Mouse (Mus musculus): ENCODE measurements at regions not wholly inside any gene's neighbourhood (a gene's known extent, or its start where the extent isn't known, plus 50 kb on each side); places are given as distances from the start of the nearest gene placed in this dataset.

DNA sequence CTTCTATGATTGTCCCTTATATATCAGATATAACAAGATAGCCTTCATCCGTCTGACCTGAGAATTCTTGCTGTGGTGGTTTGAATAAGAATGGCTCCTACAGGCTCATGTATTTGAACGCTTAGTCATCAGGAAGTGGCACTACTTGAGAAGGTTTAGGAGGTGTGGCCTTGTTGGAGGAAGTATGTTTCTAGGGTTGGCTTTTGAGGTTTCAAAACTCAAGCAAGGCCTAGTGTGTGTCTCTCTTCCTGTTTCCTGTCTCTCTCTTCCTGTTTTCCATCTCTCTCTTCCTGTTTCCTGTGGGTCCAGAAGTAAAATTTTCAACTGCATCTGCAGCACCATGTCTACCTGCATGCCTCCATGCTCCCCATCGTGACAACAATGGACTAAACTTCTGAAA is 58.3 kb upstream of the Sorl1 start:
- no peak for TF ChIP-seq CTCF (IDR thresholded peaks at IDR 0.05; ENCODE audit: borderline replicate concordance, insufficient read depth, low read depth, low read length)
- no peak for TF ChIP-seq POLR2A (IDR thresholded peaks at IDR 0.05; ENCODE audit: borderline replicate concordance, insufficient read depth, low read length)
